ENCODE assay signal across 20 mouse cellular contexts in the genomic region with DNA sequence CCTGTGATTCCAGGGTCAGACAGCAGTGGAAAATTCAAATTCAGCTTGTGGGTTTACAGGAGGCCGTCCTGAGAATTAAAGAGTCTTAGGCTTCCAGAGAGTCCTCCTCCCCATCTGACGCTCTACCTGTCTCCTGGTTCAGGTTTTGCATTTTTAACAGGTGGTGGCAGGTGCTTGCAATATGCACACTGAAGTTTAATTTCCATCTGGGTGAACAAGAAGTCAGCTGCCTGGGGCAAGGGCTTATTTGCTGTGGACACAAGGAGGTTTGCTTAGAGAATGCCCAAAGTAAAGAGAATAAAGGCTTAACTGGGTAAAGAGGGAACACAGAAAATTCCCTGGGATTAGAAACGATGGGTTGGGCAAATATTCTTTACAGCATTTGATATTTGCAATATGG. TPM values are rescaled to one million over a fixed set of nuclear protein-coding genes. Genes with fewer than 3 reads are reported as not detected.
DNase-seq lines count a peak whose midpoint lies in the region; ATAC-seq and TF ChIP-seq lines count a peak whose summit lies in the region.
"Had no signal": no experiment of that assay in that cellular context is flagged by ENCODE, and none has a peak within 500 bp of the region (broad histone marks: within the 10 kb centered on the region; RNA-seq: fewer than 3 reads in every experiment).

No protein-coding gene starts in this region.

- no peak for ATAC-seq in kidney, embryonic 15.5 days (replicated peaks; ENCODE audit: low FRiP score)
- ATAC-seq in stomach, embryonic 14.5 days (ENCODE audit: insufficient number of reproducible peaks, insufficient read depth, low FRiP score, low read depth): peak; percentile 70; the same call in 1 of the 2 replicates
- no peak for ATAC-seq in stomach, postnatal 0 days (ENCODE audit: low FRiP score, low TSS enrichment)
- no peak for ATAC-seq in stomach, embryonic 16.5 days (ENCODE audit: insufficient read depth, low FRiP score)
- no peak for ATAC-seq in forebrain, embryonic 14.5 days
- ATAC-seq: midbrain, embryonic 13.5 days had no signal

- no peaks in the 10 kb centered on the region for H3K27me3 ChIP-seq in kidney, embryonic 15.5 days
- H3K27me3 ChIP-seq in stomach, embryonic 14.5 days (ENCODE audit: control insufficient read depth, insufficient read depth, low read length): no peaks in the 10 kb centered on the region
- H3K27me3 ChIP-seq in stomach, postnatal 0 days (ENCODE audit: control insufficient read depth, insufficient read depth, low read length): no peaks in the 10 kb centered on the region
- no peaks in the 10 kb centered on the region for H3K27me3 ChIP-seq in stomach, embryonic 16.5 days (ENCODE audit: control insufficient read depth, insufficient read depth, low read length)
- H3K27me3 ChIP-seq in forebrain, embryonic 14.5 days (replicated peaks; ENCODE audit: control insufficient read depth, insufficient read depth, low read length): no peaks in the 10 kb centered on the region
- H3K27me3 ChIP-seq: forebrain, embryonic 12.5 days; midbrain, embryonic 13.5 days; neural tube, embryonic 12.5 days had no signal

- no peak for TF ChIP-seq CTCF in stomach, postnatal 0 days (IDR thresholded peaks at IDR 0.05; ENCODE audit: low read depth)

- DNase-seq in kidney, postnatal 14 days: peak; percentile 32
- no peak for DNase-seq in stomach, postnatal 0 days (ENCODE audit: low spot score)
- DNase-seq in cerebellum, adult 9-11 months: peak; percentile 28
- DNase-seq in layer of hippocampus, adult 18-20 months (ENCODE audit: low spot score in 2 of 2): no peak
- DNase-seq in forebrain, embryonic 14.5 days (ENCODE audit: low spot score): no peak
- DNase-seq: adrenal gland, adult 2 months; gastrocnemius, postnatal 10 days; heart, adult 2 months; heart, postnatal 36 days; thymus, adult 18-20 months had no signal

- no peaks in the 10 kb centered on the region for H3K9me3 ChIP-seq in kidney, embryonic 15.5 days (replicated peaks)
- H3K9me3 ChIP-seq in stomach, embryonic 14.5 days (ENCODE audit: control insufficient read depth, low read depth, low read length): no peaks in the 10 kb centered on the region
- no peaks in the 10 kb centered on the region for H3K9me3 ChIP-seq in stomach, postnatal 0 days (ENCODE audit: control insufficient read depth, low read length)
- no peaks in the 10 kb centered on the region for H3K9me3 ChIP-seq in stomach, embryonic 16.5 days (replicated peaks; ENCODE audit: control insufficient read depth, low read length)
- H3K9me3 ChIP-seq in forebrain, embryonic 14.5 days (replicated peaks; ENCODE audit: control insufficient read depth, low read length): no peaks in the 10 kb centered on the region
- H3K9me3 ChIP-seq: embryonic facial prominence, embryonic 10.5 days; forebrain, embryonic 12.5 days; midbrain, embryonic 13.5 days; neural tube, embryonic 12.5 days had no signal

- H3K36me3 ChIP-seq in kidney, embryonic 15.5 days: no peaks in the 10 kb centered on the region
- no peaks in the 10 kb centered on the region for H3K36me3 ChIP-seq in stomach, embryonic 14.5 days (ENCODE audit: control insufficient read depth, insufficient read depth, low read length)
- no peaks in the 10 kb centered on the region for H3K36me3 ChIP-seq in stomach, postnatal 0 days (ENCODE audit: control insufficient read depth, insufficient read depth, low read length)
- no peaks in the 10 kb centered on the region for H3K36me3 ChIP-seq in stomach, embryonic 16.5 days (ENCODE audit: control insufficient read depth, insufficient read depth, low read length)
- no peaks in the 10 kb centered on the region for H3K36me3 ChIP-seq in forebrain, embryonic 14.5 days (ENCODE audit: control insufficient read depth, insufficient read depth, low read length)
- H3K36me3 ChIP-seq: embryonic facial prominence, embryonic 10.5 days; forebrain, embryonic 12.5 days; midbrain, embryonic 13.5 days; neural tube, embryonic 12.5 days had no signal

- H3K4me3 ChIP-seq in kidney, embryonic 15.5 days (replicated peaks): no peak overlapping the region
- no peak overlapping the region for H3K4me3 ChIP-seq in stomach, embryonic 14.5 days (ENCODE audit: low read depth, low read length)
- no peak overlapping the region for H3K4me3 ChIP-seq in stomach, postnatal 0 days (ENCODE audit: low read depth, low read length)
- H3K4me3 ChIP-seq in stomach, embryonic 16.5 days (replicated peaks; ENCODE audit: low read length): no peak overlapping the region
- H3K4me3 ChIP-seq in forebrain, embryonic 14.5 days (ENCODE audit: low read depth, low read length): no peak overlapping the region
- H3K4me3 ChIP-seq: embryonic facial prominence, embryonic 10.5 days; forebrain, embryonic 12.5 days; heart, adult 2 months; midbrain, embryonic 13.5 days; neural tube, embryonic 12.5 days had no signal

- H3K27ac ChIP-seq in kidney, embryonic 15.5 days: no peak overlapping the region
- H3K27ac ChIP-seq in stomach, embryonic 14.5 days (ENCODE audit: low read length): no peak overlapping the region
- no peak overlapping the region for H3K27ac ChIP-seq in stomach, postnatal 0 days (replicated peaks)
- peak overlapping the region; percentile 66 for H3K27ac ChIP-seq in stomach, embryonic 16.5 days (ENCODE audit: low read length)
- no peak overlapping the region for H3K27ac ChIP-seq in forebrain, embryonic 14.5 days (ENCODE audit: low read depth, low read length)
- H3K27ac ChIP-seq: embryonic facial prominence, embryonic 10.5 days; forebrain, embryonic 12.5 days; heart, adult 2 months; hindbrain, embryonic 14.5 days; liver, embryonic 14.5 days; macrophage; midbrain, embryonic 13.5 days; neural tube, embryonic 12.5 days had no signal

- WGBS in kidney, embryonic 15.5 days: 72% methylated on average over 3 of the region's 3 CpGs
- WGBS in stomach, embryonic 14.5 days: 66% methylated on average over 3 of the region's 3 CpGs
- WGBS in stomach, postnatal 0 days: 55% methylated on average over 3 of the region's 3 CpGs
- WGBS in stomach, embryonic 16.5 days: 63% methylated on average over 3 of the region's 3 CpGs
- WGBS in forebrain, embryonic 14.5 days: 88% methylated on average over 3 of the region's 3 CpGs

- TF ChIP-seq EP300 in stomach, postnatal 0 days (optimal IDR thresholded peaks at IDR 0.05): no peak

- H3K4me2 ChIP-seq in kidney, embryonic 15.5 days: no peak overlapping the region
- no peak overlapping the region for H3K4me2 ChIP-seq in stomach, embryonic 14.5 days (replicated peaks; ENCODE audit: low read depth, low read length)
- no peak overlapping the region for H3K4me2 ChIP-seq in stomach, postnatal 0 days (replicated peaks; ENCODE audit: low read depth)
- no peak overlapping the region for H3K4me2 ChIP-seq in stomach, embryonic 16.5 days (ENCODE audit: low read depth, low read length)
- no peak overlapping the region for H3K4me2 ChIP-seq in forebrain, embryonic 14.5 days (ENCODE audit: low read length)
- H3K4me2 ChIP-seq: forebrain, embryonic 12.5 days; hindbrain, embryonic 14.5 days; midbrain, embryonic 13.5 days; neural tube, embryonic 12.5 days had no signal

- no peaks in the 10 kb centered on the region for H3K4me1 ChIP-seq in kidney, embryonic 15.5 days
- 0 out of 2 replicates have a peak, but pooled peaks cover 2% of the 10 kb centered on the region for H3K4me1 ChIP-seq in stomach, embryonic 14.5 days (ENCODE audit: control insufficient read depth, insufficient read depth, low read length)
- H3K4me1 ChIP-seq in stomach, postnatal 0 days (replicated peaks; ENCODE audit: control insufficient read depth, insufficient read depth): 0 out of 2 replicates have a peak, but pooled peaks cover 4% of the 10 kb centered on the region
- H3K4me1 ChIP-seq in stomach, embryonic 16.5 days (ENCODE audit: control insufficient read depth, insufficient read depth, low read length): peaks cover 2% of the 10 kb centered on the region; the same call in 1 of the 2 replicates
- no peaks in the 10 kb centered on the region for H3K4me1 ChIP-seq in forebrain, embryonic 14.5 days (ENCODE audit: control insufficient read depth, insufficient read depth, low read length)
- H3K4me1 ChIP-seq: embryonic facial prominence, embryonic 10.5 days; forebrain, embryonic 12.5 days; midbrain, embryonic 13.5 days; neural tube, embryonic 12.5 days had no signal

- no peak overlapping the region for H3K9ac ChIP-seq in kidney, embryonic 15.5 days
- H3K9ac ChIP-seq in stomach, embryonic 14.5 days (replicated peaks; ENCODE audit: low read depth, low read length): no peak overlapping the region
- H3K9ac ChIP-seq in stomach, postnatal 0 days (ENCODE audit: low read length): no peak overlapping the region
- H3K9ac ChIP-seq in stomach, embryonic 16.5 days (ENCODE audit: low read length): no peak overlapping the region
- no peak overlapping the region for H3K9ac ChIP-seq in forebrain, embryonic 14.5 days (ENCODE audit: low read length)
- H3K9ac ChIP-seq: forebrain, embryonic 12.5 days; hindbrain, embryonic 14.5 days; liver, embryonic 14.5 days; midbrain, embryonic 13.5 days; neural tube, embryonic 12.5 days had no signal

RNA-seq across cellular contexts. Expression of a gene that starts 11.2 kb away (rescaled TPM):
- polyA plus RNA-seq in kidney, embryonic 15.5 days (2015; fragmentation: Nextera tagmentation; extraction: Ambion mirVana): 39.5 and 42.4 TPM in 2 replicates
- polyA plus RNA-seq in stomach, embryonic 14.5 days (2014; fragmentation: Nextera tagmentation; extraction: Ambion mirVana): 417 and 455 TPM in 2 replicates
- polyA plus RNA-seq in stomach, postnatal 0 days (2015; fragmentation: Nextera tagmentation; extraction: Ambion mirVana): 666 and 760 TPM in 2 replicates
- polyA plus RNA-seq in stomach, embryonic 16.5 days (2015; fragmentation: Nextera tagmentation; extraction: Ambion mirVana): 1,277 and 1,737 TPM in 2 replicates
- 1 to 10 TPM; 1.4 to 2.5 TPM for total RNA-seq in layer of hippocampus, adult 18-20 months (2021)
- polyA plus RNA-seq in forebrain, embryonic 14.5 days (2014; fragmentation: Nextera tagmentation; extraction: Ambion mirVana): 4.9 and 7.8 TPM in 2 replicates

Comparison
In these comparisons a context has a peak if more than half of its experiments do, and no peak if none do; other contexts are left out.
1. DNase-seq: peak in kidney, postnatal 14 days (single experiment) and cerebellum, adult 9-11 months (single experiment); none in stomach, postnatal 0 days (single experiment), layer of hippocampus, adult 18-20 months (0 of 2) and forebrain, embryonic 14.5 days (single experiment).